Mouse (Mus musculus): ENCODE measurements around the gene Chl1. TPM values are rescaled to one million over a fixed set of nuclear protein-coding genes. Genes with fewer than 3 reads are reported as not detected.
A peak's percentile ranks its signal among the peaks of the same experiment; 100 is the strongest.

Chl1 gene
- total RNA-seq, 2 experiments from 2014 or later, result 0.99 to 1.2 TPM

GRCm38 (mm10) chr6:103656778-103657177 is 146.4 kb downstream of the Chl1 start:
- no peak for DNase-seq (ENCODE audit: low spot score)
- intact Hi-C loops (cut with DNase I), result no loop called here

- DNase-seq (ENCODE audit: low spot score), result no peak
- intact Hi-C loops (cut with DNase I), result no loop called here
These were observed 148.8 kb downstream of the Chl1 start for GRCm38 (mm10) chr6:103659173-103659572.

- no peak for DNase-seq (ENCODE audit: low spot score)
- intact Hi-C loops (cut with DNase I), result no loop called here
These were observed 154.8 kb downstream of the Chl1 start for GRCm38 (mm10) chr6:103665206-103665605.

GRCm38 (mm10) chr6:103665677-103666316 is 155.4 kb downstream of the Chl1 start:
- intact Hi-C loops (cut with DNase I), result no loop called here

DNA sequence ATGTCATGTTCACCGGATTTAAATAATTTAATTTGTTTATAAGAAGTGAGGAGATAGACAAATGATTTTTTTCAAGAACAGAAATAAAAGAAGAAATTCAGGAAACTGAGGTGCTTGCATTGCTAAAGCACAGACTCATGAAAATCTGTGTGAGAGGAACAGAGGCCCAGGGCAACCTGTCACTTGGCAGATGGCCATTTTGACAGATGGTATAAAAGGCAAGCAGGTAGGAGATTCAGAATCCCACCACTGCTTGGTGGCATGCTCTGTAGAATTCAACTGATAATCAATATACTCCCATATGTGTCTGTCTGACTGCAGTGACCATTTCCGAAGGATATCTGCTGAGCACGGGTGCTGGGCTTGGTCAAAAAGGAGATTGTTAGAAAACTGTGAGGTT is 162.7 kb downstream of the Chl1 start:
- intact Hi-C loops (cut with DNase I), result no loop called here
- DNase-seq (ENCODE audit: low spot score), result no peak

More at GRCm38 (mm10) chr6:103665677-103666316, 155.4 kb downstream of the Chl1 start:
- no peak for DNase-seq (ENCODE audit: low spot score)

DNA sequence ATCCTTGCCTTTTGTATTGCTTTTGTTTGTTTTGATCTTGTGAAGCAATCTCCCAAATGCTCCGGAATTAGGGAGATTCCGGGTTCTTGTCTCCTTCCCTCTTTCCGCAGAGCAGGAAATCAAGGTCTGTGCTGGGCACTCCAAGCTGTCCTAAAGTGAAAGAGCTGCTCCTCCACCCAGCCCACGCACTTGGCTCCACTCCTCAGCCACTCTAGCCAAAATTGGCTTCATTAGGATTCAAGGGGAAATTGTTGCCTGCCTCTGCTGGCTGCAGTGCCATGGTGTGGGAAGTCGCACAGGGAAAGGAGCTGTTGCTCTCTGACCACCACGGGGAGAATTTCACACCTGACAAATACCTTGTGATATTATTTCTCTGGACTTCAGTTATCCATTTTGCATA is 163.9 kb downstream of the Chl1 start:
- intact Hi-C loops (cut with DNase I), result no loop called here
- peak; percentile 6 for DNase-seq (ENCODE audit: low spot score)

- intact Hi-C loops (cut with DNase I), result no loop called here
These were observed 164.8 kb downstream of the Chl1 start for GRCm38 (mm10) chr6:103675145-103675544.

GRCm38 (mm10) chr6:103676664-103677063 is 166.3 kb downstream of the Chl1 start:
- no peak for DNase-seq (ENCODE audit: low spot score)
- intact Hi-C loops (cut with DNase I), result no loop called here

More at GRCm38 (mm10) chr6:103675145-103675544, 164.8 kb downstream of the Chl1 start:
- no peak for DNase-seq (ENCODE audit: low spot score)

- no peak for DNase-seq (ENCODE audit: low spot score)
- intact Hi-C loops (cut with DNase I), result no loop called here
These were observed 166.7 kb downstream of the Chl1 start for GRCm38 (mm10) chr6:103677072-103677471.

GRCm38 (mm10) chr6:103682854-103683574 is 172.6 kb downstream of the Chl1 start:
- intact Hi-C loops (cut with DNase I), result loop anchor here (1.0 kb wide), 1 partner anchor 377 kb away; no protein-coding TSS in a partner anchor

DNA sequence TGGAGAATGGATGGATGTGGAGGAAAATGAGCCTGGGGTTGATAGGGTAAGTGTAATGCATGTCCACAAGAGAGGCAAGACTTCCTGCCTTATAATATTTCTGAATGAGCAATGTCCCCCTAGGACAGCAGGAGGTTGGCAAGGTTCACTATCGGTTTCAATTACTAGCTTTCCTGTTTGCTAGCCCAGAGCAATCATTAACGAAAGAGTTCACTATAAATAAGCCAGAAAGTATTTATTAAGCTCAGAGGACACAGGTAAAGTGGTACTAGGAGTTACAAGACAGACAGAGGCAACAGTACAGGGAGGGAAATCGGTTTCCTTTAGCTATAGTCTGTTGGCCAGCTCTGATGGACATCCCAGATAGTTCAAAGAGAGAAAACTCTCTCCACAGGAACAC is 182.1 kb downstream of the Chl1 start:
- intact Hi-C loops (cut with DNase I), result no loop called here
- no peak for DNase-seq (ENCODE audit: low spot score)

More at GRCm38 (mm10) chr6:103682854-103683574, 172.6 kb downstream of the Chl1 start:
- no peak for DNase-seq (ENCODE audit: low spot score)

- intact Hi-C loops (cut with DNase I), result no loop called here
These were observed 187.1 kb downstream of the Chl1 start for GRCm38 (mm10) chr6:103697349-103698028.

DNA sequence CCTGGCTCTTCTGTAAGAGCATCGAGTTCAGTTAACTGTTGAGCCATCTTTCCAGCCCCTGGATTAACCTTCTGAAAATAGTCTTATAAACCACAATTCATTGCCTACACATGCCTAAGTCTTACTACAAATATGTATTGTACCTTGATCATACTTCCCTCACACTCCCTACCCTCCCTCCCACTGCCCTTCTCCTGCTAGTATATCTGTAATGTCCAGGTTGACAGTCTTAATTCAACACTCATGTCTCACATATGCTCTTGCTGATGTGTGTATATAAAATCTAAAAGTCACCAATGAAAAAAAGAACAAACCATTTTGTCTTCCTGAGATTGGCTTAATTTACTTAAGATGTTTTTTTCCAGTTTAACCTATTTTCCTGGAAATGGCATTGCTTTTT is 189.1 kb downstream of the Chl1 start:
- intact Hi-C loops (cut with DNase I), result no loop called here
- DNase-seq (ENCODE audit: low spot score), result no peak

More at GRCm38 (mm10) chr6:103697349-103698028, 187.1 kb downstream of the Chl1 start:
- no peak for DNase-seq (ENCODE audit: low spot score)

- no peak for DNase-seq (ENCODE audit: low spot score)
- intact Hi-C loops (cut with DNase I), result no loop called here
These were observed 189.5 kb downstream of the Chl1 start for GRCm38 (mm10) chr6:103699895-103700294.

DNA sequence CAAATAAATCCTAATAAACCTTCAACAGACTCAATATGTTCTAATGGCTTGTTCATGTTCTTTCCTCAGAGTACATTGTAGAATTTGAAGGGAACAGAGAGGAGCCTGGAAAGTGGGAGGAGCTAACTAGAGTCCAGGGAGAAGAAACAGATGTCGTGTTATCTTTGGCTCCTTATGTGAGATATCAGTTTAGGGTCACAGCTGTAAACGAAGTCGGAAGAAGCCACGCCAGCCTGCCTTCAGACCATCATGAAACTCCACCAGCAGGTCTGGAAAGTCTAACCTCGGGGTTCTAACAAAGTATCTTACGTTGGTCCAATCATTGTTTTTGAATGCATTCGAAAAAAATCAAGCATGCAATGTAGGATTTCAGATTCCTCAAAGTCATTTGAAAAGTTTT is 189.9 kb downstream of the Chl1 start:
- intact Hi-C loops (cut with DNase I), result no loop called here

GRCm38 (mm10) chr6:103706366-103706765 is 196.0 kb downstream of the Chl1 start:
- DNase-seq (ENCODE audit: low spot score), result no peak
- intact Hi-C loops (cut with DNase I), result no loop called here

More for the DNA sequence above, 189.9 kb downstream of the Chl1 start:
- no peak for DNase-seq (ENCODE audit: low spot score)

DNA sequence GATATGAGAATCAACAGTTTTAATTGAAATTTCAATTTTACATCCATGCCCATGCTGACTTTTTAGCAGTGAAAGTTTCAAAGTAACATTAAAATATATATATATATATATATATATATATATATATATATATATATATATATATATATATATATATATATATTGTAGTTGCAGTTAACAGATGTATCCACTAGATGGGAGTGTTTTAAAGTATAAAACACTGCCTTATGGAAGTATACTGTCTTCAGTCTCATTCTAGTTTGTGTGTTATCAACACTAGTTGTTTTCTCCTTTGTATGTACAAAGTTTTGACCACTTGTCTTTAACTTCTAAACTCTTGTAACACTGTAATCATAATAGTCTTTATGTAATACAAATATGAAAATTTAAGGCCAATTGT is 228.9 kb downstream of the Chl1 start:
- no peak for DNase-seq (ENCODE audit: low spot score)
- intact Hi-C loops (cut with DNase I), result no loop called here

GRCm38 (mm10) chr6:103742784-103743183 is 232.4 kb downstream of the Chl1 start:
- intact Hi-C loops (cut with DNase I), result no loop called here

DNA sequence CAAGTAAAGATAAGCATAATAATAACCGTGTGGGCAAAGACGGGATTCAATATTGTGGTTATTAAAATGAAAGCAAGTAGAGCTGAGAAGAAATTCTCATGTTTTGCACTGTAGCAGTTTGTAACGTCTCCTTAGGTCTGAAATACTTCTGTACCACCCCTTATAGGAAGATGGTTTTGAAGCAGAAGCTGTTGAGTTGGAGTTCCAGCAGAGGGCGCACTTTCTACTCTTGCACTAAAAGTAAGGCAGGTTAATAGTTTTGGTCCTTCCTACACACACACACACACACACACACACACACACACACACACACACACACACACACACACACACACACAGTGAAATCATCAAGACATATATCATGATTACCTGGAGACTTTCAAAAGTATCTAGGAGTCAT is 235.7 kb downstream of the Chl1 start:
- no peak for DNase-seq (ENCODE audit: low spot score)
- intact Hi-C loops (cut with DNase I), result no loop called here

More at GRCm38 (mm10) chr6:103742784-103743183, 232.4 kb downstream of the Chl1 start:
- no peak for DNase-seq (ENCODE audit: low spot score)

GRCm38 (mm10) chr6:103749122-103749773 is 238.9 kb downstream of the Chl1 start:
- no peak for DNase-seq (ENCODE audit: low spot score)

More at GRCm38 (mm10) chr6:103749122-103749773, 238.9 kb downstream of the Chl1 start:
- intact Hi-C loops (cut with DNase I), result no loop called here
